Mouse (Mus musculus): ENCODE data around the gene 9130023H24Rik. TPM values are rescaled to one million over a fixed set of nuclear protein-coding genes. Genes with fewer than 3 reads are reported as not detected.

The 9130023H24Rik gene
- polyA plus RNA-seq, 1 experiment from 2014 or later: 13.5 TPM

- no peaks in the 10 kb centered on the region for H3K9me3 ChIP-seq
- H3K4me1 ChIP-seq (replicated peaks): no peaks in the 10 kb centered on the region; the same call in 1 of the 2 replicates
- H3K27ac ChIP-seq: no peak overlapping the region
- H3K27me3 ChIP-seq (ENCODE audit: insufficient read depth, poor library complexity, severe bottlenecking): no peaks in the 10 kb centered on the region; the same call in 1 of the 2 replicates
- no peaks in the 10 kb centered on the region for H3K36me3 ChIP-seq
- no peak overlapping the region for H3K4me3 ChIP-seq
- WGBS: 7% methylated on average over 4 of the region's 4 CpGs
- DNase-seq (ENCODE audit: low spot score): peak; percentile 48
Observed at GRCm38 (mm10) chr7:128208187-128208586, 29.6 kb downstream of the 9130023H24Rik start.

- WGBS: 77% methylated on average over 6 of the region's 6 CpGs
- no peak within 1 kb of the TSS for H3K4me3 ChIP-seq
- no peaks in the 10 kb centered on the region; the same call in 1 of the 2 replicates for H3K4me1 ChIP-seq (replicated peaks)
- H3K36me3 ChIP-seq: no peaks in the 10 kb centered on the region
- no peaks in the 10 kb centered on the region; the same call in 1 of the 2 replicates for H3K27me3 ChIP-seq (ENCODE audit: insufficient read depth, poor library complexity, severe bottlenecking)
- H3K9me3 ChIP-seq: no peaks in the 10 kb centered on the region
- no peak for DNase-seq (ENCODE audit: low spot score)
- no peak within 1 kb of the TSS for H3K27ac ChIP-seq
Observed at GRCm38 (mm10) chr7:128206152-128206551, 31.7 kb downstream of the 9130023H24Rik start, which contains the start of gene Cox6a2. Gene Cox6a2 (minus strand): TSS chr7:128206387.

GRCm38 (mm10) chr7:128205695-128206094 lies 32.1 kb downstream of the 9130023H24Rik start:
- Histone ChIP-seq H3K9me3 (no peaks in the 10 kb centered on the region), H3K27ac (no peak overlapping the region), H3K36me3 (no peaks in the 10 kb centered on the region), H3K27me3 (ENCODE audit: insufficient read depth, poor library complexity, severe bottlenecking) (no peaks in the 10 kb centered on the region; the same call in 1 of the 2 replicates), H3K4me1 (replicated peaks) (no peaks in the 10 kb centered on the region; the same call in 1 of the 2 replicates), H3K4me3 (no peak overlapping the region)
- no peak for DNase-seq (ENCODE audit: low spot score)
- whole genome bisulfite sequencing: 87% methylated on average over 18 of the region's 18 CpGs

GRCm38 (mm10) chr7:128204179-128204578 lies 33.7 kb downstream of the 9130023H24Rik start:
- WGBS: 91% methylated on average over 8 of the region's 8 CpGs
- H3K4me3 ChIP-seq: no peak overlapping the region

GRCm38 (mm10) chr7:128203071-128203470 lies 34.8 kb downstream of the 9130023H24Rik start:
- Histone ChIP-seq H3K27me3 (ENCODE audit: insufficient read depth, poor library complexity, severe bottlenecking) (no peaks in the 10 kb centered on the region; the same call in 1 of the 2 replicates), H3K4me3 (no peak overlapping the region), H3K27ac (no peak overlapping the region), H3K4me1 (replicated peaks) (no peaks in the 10 kb centered on the region; the same call in 1 of the 2 replicates), H3K9me3 (no peaks in the 10 kb centered on the region), H3K36me3 (no peaks in the 10 kb centered on the region)
- 78% methylated on average over 9 of the region's 9 CpGs for WGBS
- DNase-seq (ENCODE audit: low spot score): no peak

More at GRCm38 (mm10) chr7:128204179-128204578, 33.7 kb downstream of the 9130023H24Rik start:
- Histone ChIP-seq H3K27ac (no peak overlapping the region), H3K9me3 (no peaks in the 10 kb centered on the region), H3K36me3 (no peaks in the 10 kb centered on the region), H3K27me3 (ENCODE audit: insufficient read depth, poor library complexity, severe bottlenecking) (no peaks in the 10 kb centered on the region; the same call in 1 of the 2 replicates), H3K4me1 (replicated peaks) (no peaks in the 10 kb centered on the region; the same call in 1 of the 2 replicates)
- no peak for DNase-seq (ENCODE audit: low spot score)

GRCm38 (mm10) chr7:128201607-128202006 lies 36.2 kb downstream of the 9130023H24Rik start:
- no peak overlapping the region for H3K4me3 ChIP-seq
- 92% methylated on average over 9 of the region's 9 CpGs for WGBS
- no peaks in the 10 kb centered on the region for H3K9me3 ChIP-seq
- no peak overlapping the region for H3K27ac ChIP-seq
- no peaks in the 10 kb centered on the region; the same call in 1 of the 2 replicates for H3K27me3 ChIP-seq (ENCODE audit: insufficient read depth, poor library complexity, severe bottlenecking)
- no peaks in the 10 kb centered on the region for H3K36me3 ChIP-seq
- no peak for DNase-seq (ENCODE audit: low spot score)
- H3K4me1 ChIP-seq (replicated peaks): no peaks in the 10 kb centered on the region; the same call in 1 of the 2 replicates

Other genes with a start within 250 kb of the 9130023H24Rik start
- 9.5 and 12.4 TPM in 2 replicates for gene Pycard, start 244.2 kb downstream of the 9130023H24Rik start, polyA plus RNA-seq (2016; fragmentation: Nextera tagmentation; extraction: Ambion mirVana)
- gene Trim72, start 234.1 kb downstream of the 9130023H24Rik start, polyA plus RNA-seq (2016; fragmentation: Nextera tagmentation; extraction: Ambion mirVana): not detected in 2 replicates
- 0.58 and 0.73 TPM in 2 replicates for gene Itgam, start 175.4 kb downstream of the 9130023H24Rik start, polyA plus RNA-seq (2016; fragmentation: Nextera tagmentation; extraction: Ambion mirVana)
- 0.04 TPM in 1 of 2 replicates, not detected in the other for gene Gm49368, start 175.3 kb downstream of the 9130023H24Rik start, polyA plus RNA-seq (2016; fragmentation: Nextera tagmentation; extraction: Ambion mirVana)
- not detected in 2 replicates for gene Itgax, start 108.5 kb downstream of the 9130023H24Rik start, polyA plus RNA-seq (2016; fragmentation: Nextera tagmentation; extraction: Ambion mirVana)
- not detected in 2 replicates for gene Itgad, start 83.7 kb downstream of the 9130023H24Rik start, polyA plus RNA-seq (2016; fragmentation: Nextera tagmentation; extraction: Ambion mirVana)
- gene Cox6a2, start 31.6 kb downstream of the 9130023H24Rik start, polyA plus RNA-seq (2016; fragmentation: Nextera tagmentation; extraction: Ambion mirVana): 0.25 TPM in 1 of 2 replicates, not detected in the other
- gene Armc5, start 689 bp downstream of the 9130023H24Rik start, polyA plus RNA-seq (2016; fragmentation: Nextera tagmentation; extraction: Ambion mirVana): 16.7 and 19.6 TPM in 2 replicates
- 37.9 and 50.9 TPM in 2 replicates for gene Tgfb1i1, start 8.8 kb upstream of the 9130023H24Rik start, polyA plus RNA-seq (2016; fragmentation: Nextera tagmentation; extraction: Ambion mirVana)
- gene Slc5a2, start 27.6 kb upstream of the 9130023H24Rik start, polyA plus RNA-seq (2016; fragmentation: Nextera tagmentation; extraction: Ambion mirVana): 0.29 TPM in 1 of 2 replicates, not detected in the other
- gene BC017158, start 60.1 kb upstream of the 9130023H24Rik start, polyA plus RNA-seq (2016; fragmentation: Nextera tagmentation; extraction: Ambion mirVana): 24.7 and 26.8 TPM in 2 replicates
- 6.8 and 11.5 TPM in 2 replicates for gene Rgs10, start 180.7 kb upstream of the 9130023H24Rik start, polyA plus RNA-seq (2016; fragmentation: Nextera tagmentation; extraction: Ambion mirVana)
- 22.4 and 26.0 TPM in 2 replicates for gene Tial1, start 223.7 kb upstream of the 9130023H24Rik start, polyA plus RNA-seq (2016; fragmentation: Nextera tagmentation; extraction: Ambion mirVana)

Measured in hindbrain, embryonic 10.5 days (tissue).